Mouse (Mus musculus) embryonic stem cell, embryonic (primary cell): ENCODE data around the gene Rnf169.

Experiments
- CTCF ChIA-PET, 4 experiments: fragments of 300-600 bp in 2 of 4; fragments of 350-600 bp in 2 of 4; sonication (Branson Sonifier 250); formaldehyde crosslinking; loops; one replicate each; lab custom pipeline; 2022; ENCODE audit warnings: inconsistent platforms in 2 of 4; lab: Charles Lee
- POLR2A ChIA-PET, 4 experiments: fragments of 300-600 bp in 2 of 4; fragments of 350-600 bp in 2 of 4; sonication (Branson Sonifier 250); formaldehyde crosslinking; loops; one replicate each; lab custom pipeline; 2022; ENCODE audit warnings: antibody characterized with exemption in 4 of 4, inconsistent platforms in 1 of 4; lab: Charles Lee

Rnf169 gene

DNA sequence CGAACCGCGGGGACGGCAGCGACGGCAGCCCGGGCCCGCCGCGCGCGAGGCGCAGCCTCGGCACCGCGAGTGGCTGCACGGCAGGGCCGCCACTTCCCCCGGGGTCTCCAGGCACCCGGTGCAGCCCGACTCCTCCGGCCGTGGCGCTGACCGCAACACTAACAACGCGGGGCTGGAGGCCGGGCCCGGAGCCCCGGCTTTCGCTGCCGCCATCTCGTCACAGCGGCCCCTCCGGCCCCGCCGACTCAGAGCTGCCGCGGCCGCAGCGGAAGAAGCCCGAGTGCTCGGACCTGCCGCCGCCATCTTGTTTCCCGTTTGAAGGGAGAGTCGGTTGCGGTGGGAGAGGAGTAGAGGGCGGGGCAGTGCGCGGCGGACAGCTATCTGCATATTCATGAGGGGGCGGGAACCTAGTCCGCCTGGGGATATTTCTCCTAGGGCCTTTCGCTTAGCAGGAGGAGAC is at the start of gene Rnf169:
Gene Rnf169 (minus strand): TSS at position 317 of the 460 bp plus-strand sequence.
- ChIA-PET POLR2A (interaction anchor here (0.5 to 3.4 kb wide), 40 partner anchors 8 to 1771 kb away, joined by 3 to 43 read pairs (median 4); partner anchors contain the start of genes Pold3 (in 3 of the 4) and Xrra1 (in 1 of the 4)), CTCF (interaction anchor here (0.6 to 2.6 kb wide), 21 partner anchors 9 to 756 kb away, joined by 3 to 24 read pairs (median 3); no protein-coding TSS in a partner anchor)

DNA sequence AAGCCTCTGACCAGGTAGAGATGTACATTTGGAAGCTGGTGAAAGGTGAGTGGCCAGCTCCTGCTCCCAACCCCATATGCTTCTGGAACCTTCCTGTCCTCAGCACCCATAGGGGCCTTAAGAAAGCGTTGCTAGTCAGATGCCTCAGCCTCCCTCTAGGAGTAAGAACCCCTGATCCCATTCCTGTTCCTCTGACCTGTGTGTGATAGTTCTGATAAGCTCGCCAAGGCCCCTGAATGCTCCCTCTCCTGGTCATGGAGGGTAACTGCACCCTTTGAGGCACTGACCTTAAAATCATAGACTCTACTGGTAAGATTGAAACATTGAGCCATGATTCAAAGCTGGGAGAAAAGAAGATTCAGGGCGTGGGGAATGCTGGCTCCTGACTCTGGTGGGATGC is 49.1 kb upstream of the Rnf169 start:
- CTCF ChIA-PET: interaction anchor here (0.6 to 2.2 kb wide), 29 partner anchors 10 to 800 kb away, joined by 3 to 21 read pairs (median 4); no protein-coding TSS in a partner anchor
- POLR2A ChIA-PET: interaction anchor here in 3 of 4 experiments (0.6 to 1.2 kb wide), 8 partner anchors 10 to 24 kb away, joined by 3 to 5 read pairs (median 3); no protein-coding TSS in a partner anchor

- POLR2A ChIA-PET: no interaction called here
- CTCF ChIA-PET: interaction anchor here in 1 of 4 experiments (0.8 kb wide), 1 partner anchor 1218 kb away, joined by 3 read pairs; no protein-coding TSS in a partner anchor
These were observed 47.1 kb upstream of the Rnf169 start for GRCm38 (mm10) chr7:100027353-100027752.

- ChIA-PET POLR2A (interaction anchor here in 1 of 4 experiments (1.4 kb wide), 1 partner anchor 9 kb away, joined by 3 read pairs; no protein-coding TSS in a partner anchor), CTCF (interaction anchor here in 2 of 4 experiments (1.0 to 1.5 kb wide), 3 partner anchors 12 to 29 kb away, joined by 3 to 6 read pairs (median 3); no protein-coding TSS in a partner anchor)
These were observed 36.8 kb upstream of the Rnf169 start for GRCm38 (mm10) chr7:100017056-100017455.

- ChIA-PET POLR2A (interaction anchor here in 2 of 4 experiments (0.6 kb wide), 2 partner anchors 8 to 525 kb away, joined by 3 to 4 read pairs; partner anchors contain the start of gene Chrdl2 (in 1 of the 2)), CTCF (interaction anchor here in 2 of 4 experiments (0.7 to 1.7 kb wide), 3 partner anchors 25 to 109 kb away, joined by 3 to 5 read pairs (median 3); no protein-coding TSS in a partner anchor)
These were observed 33.9 kb upstream of the Rnf169 start for GRCm38 (mm10) chr7:100014123-100014600.

DNA sequence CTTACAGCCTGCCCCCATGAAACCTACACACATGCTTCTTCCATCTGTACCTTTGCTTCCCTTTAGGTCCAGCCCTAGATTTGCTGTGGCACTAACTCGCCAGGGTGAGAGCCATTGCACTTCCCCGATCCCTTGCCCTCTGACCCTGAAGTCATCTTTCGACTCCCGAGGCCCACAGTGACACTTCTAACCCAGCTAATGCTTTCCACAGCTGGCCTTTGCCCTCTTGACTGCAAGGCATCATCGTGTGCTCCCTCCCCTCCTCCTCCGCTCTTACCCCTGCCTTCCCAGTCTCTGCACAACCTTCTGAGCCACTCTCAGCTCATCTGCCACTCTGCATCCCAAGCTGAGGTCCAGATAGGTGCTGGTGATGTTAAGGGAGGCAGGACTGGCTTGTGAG is 32.3 kb upstream of the Rnf169 start:
- ChIA-PET POLR2A (interaction anchor here in 1 of 4 experiments (1.1 kb wide), 1 partner anchor 17 kb away, joined by 3 read pairs; no protein-coding TSS in a partner anchor), CTCF (interaction anchor here in 1 of 4 experiments (0.5 kb wide), 1 partner anchor 1871 kb away, joined by 3 read pairs; no protein-coding TSS in a partner anchor)

GRCm38 (mm10) chr7:100012085-100012484 is 31.8 kb upstream of the Rnf169 start:
- POLR2A ChIA-PET: interaction anchor here in 2 of 4 experiments (1.0 to 1.1 kb wide), 2 partner anchors 18 to 22 kb away, joined by 3 read pairs; no protein-coding TSS in a partner anchor
- CTCF ChIA-PET: interaction anchor here in 2 of 4 experiments (0.5 to 0.6 kb wide), 3 partner anchors 36 to 1871 kb away, joined by 3 to 4 read pairs (median 4); no protein-coding TSS in a partner anchor

- ChIA-PET CTCF (interaction anchor here in 2 of 4 experiments (0.6 to 1.6 kb wide), 3 partner anchors 110 to 1440 kb away, joined by 3 to 7 read pairs (median 4); partner anchors contain the start of gene Pold3 (in 1 of the 2)), POLR2A (interaction anchor here (0.6 to 1.8 kb wide), 7 partner anchors 25 to 455 kb away, joined by 3 to 5 read pairs (median 3); partner anchors contain the start of gene Rnf169 (in 1 of the 4))
These were observed 30.5 kb upstream of the Rnf169 start for GRCm38 (mm10) chr7:100010711-100011110.

- POLR2A ChIA-PET: interaction anchor here in 3 of 4 experiments (0.5 to 1.8 kb wide), 8 partner anchors 19 to 922 kb away, joined by 3 to 4 read pairs (median 3); partner anchors contain the start of genes Arhgef17 (in 1 of the 3) and Rnf169 (in 1 of the 3)
- CTCF ChIA-PET: interaction anchor here in 3 of 4 experiments (0.5 to 1.9 kb wide), 37 partner anchors 8 to 670 kb away, joined by 3 to 16 read pairs (median 4); partner anchors contain the start of genes Pold3 (in 1 of the 3) and Rnf169 (in 1 of the 3)
These were observed 29.4 kb upstream of the Rnf169 start for GRCm38 (mm10) chr7:100009640-100010039.

DNA sequence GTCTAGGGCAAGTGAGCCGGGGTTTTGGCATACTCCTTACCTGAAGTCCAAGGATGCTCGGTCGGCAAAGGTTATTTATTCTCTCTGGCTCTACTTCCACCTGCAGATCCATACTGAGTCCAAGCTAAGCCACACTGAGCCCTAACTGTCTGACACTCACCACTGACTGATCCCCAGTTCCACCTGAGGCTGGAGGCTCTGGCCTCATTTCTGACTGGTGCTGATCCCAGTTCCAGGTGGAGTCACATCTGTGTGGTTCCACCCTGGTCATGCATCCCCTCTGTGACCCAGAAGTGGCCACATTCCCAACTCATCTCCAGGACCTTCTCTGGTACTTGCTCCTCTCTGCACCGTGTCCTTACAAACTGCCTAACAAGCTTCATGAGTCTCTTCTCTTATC is 28.5 kb upstream of the Rnf169 start:
- ChIA-PET CTCF (interaction anchor here in 3 of 4 experiments (1.1 to 1.9 kb wide), 7 partner anchors 12 to 179 kb away, joined by 3 to 16 read pairs (median 7); no protein-coding TSS in a partner anchor), POLR2A (interaction anchor here in 2 of 4 experiments (0.7 to 1.1 kb wide), 2 partner anchors 21 to 35 kb away, joined by 3 read pairs; no protein-coding TSS in a partner anchor)

DNA sequence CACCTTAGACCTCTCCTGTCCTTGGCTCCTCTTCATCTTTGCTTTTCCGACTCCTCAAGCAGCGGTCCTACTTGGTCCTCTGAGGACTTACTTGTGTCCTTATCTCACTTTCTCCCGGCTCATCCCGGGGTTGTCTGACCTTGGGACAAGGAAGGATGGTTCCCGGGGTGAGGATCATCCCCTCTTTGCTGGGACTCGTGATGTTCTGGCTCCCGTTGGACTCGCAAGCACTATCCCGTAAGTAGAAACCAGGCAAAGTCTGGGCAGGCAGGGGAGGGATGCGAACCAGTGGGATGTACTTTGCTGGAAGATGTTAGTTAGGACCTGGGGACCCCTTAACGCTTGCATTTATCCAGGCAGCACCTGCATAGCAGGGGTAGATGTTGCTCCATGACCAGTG is 26.2 kb upstream of the Rnf169 start:
- ChIA-PET POLR2A (interaction anchor here in 2 of 4 experiments (0.7 to 1.4 kb wide), 2 partner anchors 8 to 115 kb away, joined by 4 read pairs; partner anchors contain the start of gene Pold3 (in 1 of the 2)), CTCF (interaction anchor here (0.7 to 6.8 kb wide), 7 partner anchors 17 to 1820 kb away, joined by 4 to 58 read pairs (median 7); no protein-coding TSS in a partner anchor)

- POLR2A ChIA-PET: interaction anchor here in 3 of 4 experiments (0.7 to 2.6 kb wide), 5 partner anchors 9 to 115 kb away, joined by 3 to 13 read pairs (median 4); partner anchors contain the start of gene Pold3 (in 1 of the 3)
- CTCF ChIA-PET: interaction anchor here (0.7 to 6.8 kb wide), 9 partner anchors 16 to 1821 kb away, joined by 3 to 58 read pairs (median 5); no protein-coding TSS in a partner anchor
These were observed 25.5 kb upstream of the Rnf169 start, which contains the start of gene Chrdl2 for GRCm38 (mm10) chr7:100005790-100006189. Gene Chrdl2 (plus strand): TSS chr7:100006172.

GRCm38 (mm10) chr7:100003781-100004180 is 23.5 kb upstream of the Rnf169 start:
- CTCF ChIA-PET: interaction anchor here (0.6 to 6.8 kb wide), 21 partner anchors 11 to 1482 kb away, joined by 3 to 58 read pairs (median 4); partner anchors contain the start of genes Rnf169 (in 1 of the 4) and Spcs2 (in 1 of the 4)
- POLR2A ChIA-PET: interaction anchor here in 2 of 4 experiments (0.6 to 2.6 kb wide), 10 partner anchors 8 to 1307 kb away, joined by 3 to 13 read pairs (median 3); partner anchors contain the start of gene Rnf169 (in 1 of the 2)

DNA sequence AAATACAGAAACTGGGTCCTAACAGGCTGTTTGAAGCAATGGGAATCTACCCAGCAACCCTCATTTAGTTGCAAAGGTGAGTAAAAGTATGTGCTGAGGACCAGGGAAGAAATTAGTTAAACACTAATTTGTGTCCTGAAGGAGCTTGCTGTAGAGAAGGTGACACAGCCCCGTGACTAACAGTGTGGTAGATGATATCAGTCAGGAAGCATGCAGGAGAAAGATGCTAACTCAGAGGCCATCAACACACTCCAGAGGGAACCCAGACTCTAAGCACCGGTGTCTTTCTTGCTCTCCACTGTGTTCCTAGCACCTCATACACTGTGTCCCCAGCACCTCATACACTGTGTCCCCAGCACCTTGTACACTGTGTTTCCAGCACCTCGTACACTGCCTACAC is 18.4 kb upstream of the Rnf169 start:
- ChIA-PET POLR2A (interaction anchor here in 1 of 4 experiments (0.6 kb wide), 1 partner anchor 50 kb away, joined by 3 read pairs; no protein-coding TSS in a partner anchor), CTCF (interaction anchor here in 1 of 4 experiments (1.0 kb wide), 1 partner anchor 10 kb away, joined by 5 read pairs; no protein-coding TSS in a partner anchor)

DNA sequence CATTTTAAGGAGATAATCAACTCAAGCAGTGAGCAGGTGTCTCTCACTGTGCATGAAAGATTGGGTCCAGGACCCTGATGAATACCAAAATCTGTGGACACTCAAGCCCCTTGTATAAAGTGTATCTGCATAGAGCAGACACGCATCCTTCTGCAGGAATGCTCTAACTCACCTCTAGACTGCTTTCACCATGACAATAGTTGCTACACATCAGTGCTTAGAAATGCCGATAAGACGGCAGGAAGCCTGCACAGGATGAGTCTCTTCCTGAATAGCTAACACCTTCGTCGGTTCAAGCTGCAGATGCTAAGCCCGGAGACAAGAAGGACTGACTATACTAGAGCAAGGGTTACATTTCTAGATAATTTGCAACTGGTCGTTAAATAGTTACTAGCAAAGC is 14.9 kb upstream of the Rnf169 start:
- ChIA-PET CTCF (interaction anchor here in 1 of 4 experiments (1.8 kb wide), 1 partner anchor 14 kb away, joined by 8 read pairs; no protein-coding TSS in a partner anchor), POLR2A (interaction anchor here in 1 of 4 experiments (1.1 kb wide), 1 partner anchor 9 kb away, joined by 3 read pairs; no protein-coding TSS in a partner anchor)

DNA sequence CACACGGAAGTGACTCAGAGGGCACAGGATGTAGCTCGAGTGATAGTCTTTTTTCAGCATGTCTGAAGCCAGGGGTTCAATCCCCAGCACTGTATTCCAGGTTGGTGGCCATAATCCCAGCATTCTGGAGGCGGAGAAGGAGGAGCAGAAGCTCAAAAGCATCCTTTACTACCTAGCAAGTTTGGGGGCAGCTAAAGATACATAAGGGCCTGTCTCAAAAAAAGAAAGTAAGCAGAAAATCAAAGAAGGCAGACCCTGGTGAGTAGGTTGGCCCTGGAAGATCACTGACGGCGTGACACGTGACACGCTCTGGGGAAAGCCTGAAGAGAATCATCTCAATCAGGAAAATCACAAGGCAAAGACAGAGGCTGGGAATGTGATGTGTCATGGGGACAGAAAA is 12.9 kb upstream of the Rnf169 start:
- ChIA-PET POLR2A (interaction anchor here in 2 of 4 experiments (0.6 to 1.0 kb wide), 2 partner anchors 158 to 501 kb away, joined by 3 read pairs; no protein-coding TSS in a partner anchor), CTCF (interaction anchor here in 3 of 4 experiments (0.7 to 1.5 kb wide), 5 partner anchors 10 to 59 kb away, joined by 3 to 6 read pairs (median 4); no protein-coding TSS in a partner anchor)
